Mouse (Mus musculus) embryo, embryonic 11 days (tissue): ENCODE data around the gene Taf3.

Experiments used
- DNase-seq: peaks from one replicate; pipeline ENCODE4 v3.0.0-alpha.2; 2015

The Taf3 gene

DNA sequence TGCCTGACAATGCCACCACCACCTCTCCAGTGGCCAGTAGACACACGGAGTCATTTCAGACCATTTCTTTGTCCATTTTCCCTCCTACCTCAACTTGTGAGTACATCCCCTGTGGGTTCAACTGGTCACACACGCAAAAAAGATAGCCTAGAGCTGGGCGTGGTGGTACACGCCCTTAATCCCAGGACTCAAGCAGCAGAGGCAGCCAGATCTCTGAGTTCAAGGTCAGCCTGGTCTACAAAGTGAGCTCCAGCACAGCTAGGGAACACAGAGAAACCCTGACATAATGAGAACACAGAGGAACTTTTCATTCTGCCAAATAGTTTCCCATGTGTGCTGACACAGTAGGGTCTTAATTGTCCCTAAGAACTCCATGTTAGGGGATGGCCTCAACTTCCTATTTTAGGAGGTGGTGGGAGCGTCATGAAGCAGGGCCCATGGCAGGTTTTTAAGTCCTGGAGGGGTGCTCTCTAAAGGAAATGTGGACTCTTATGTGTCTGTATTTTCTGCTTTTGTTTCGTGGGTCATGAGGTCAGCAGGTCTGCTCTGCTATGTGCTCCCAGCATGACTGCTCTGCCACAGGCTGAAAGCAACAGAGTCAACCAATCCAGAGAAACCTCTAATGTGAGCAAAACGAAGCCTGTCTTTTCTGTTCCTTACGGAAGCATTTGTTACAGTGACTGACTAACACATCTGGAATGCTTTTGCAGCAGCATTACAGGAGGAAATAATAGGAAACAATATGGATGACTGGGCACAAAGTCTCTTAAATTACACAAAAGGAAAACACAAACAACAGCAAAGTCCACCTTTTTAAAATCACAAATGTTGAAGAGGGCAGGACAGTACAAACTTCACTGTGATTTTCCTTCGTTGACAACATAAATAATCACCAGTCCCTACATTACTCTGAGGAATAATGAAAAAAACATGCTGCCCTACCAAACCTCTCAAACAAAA is 92.5 kb downstream of the Taf3 start:
- DNase-seq: peak; percentile 60

DNA sequence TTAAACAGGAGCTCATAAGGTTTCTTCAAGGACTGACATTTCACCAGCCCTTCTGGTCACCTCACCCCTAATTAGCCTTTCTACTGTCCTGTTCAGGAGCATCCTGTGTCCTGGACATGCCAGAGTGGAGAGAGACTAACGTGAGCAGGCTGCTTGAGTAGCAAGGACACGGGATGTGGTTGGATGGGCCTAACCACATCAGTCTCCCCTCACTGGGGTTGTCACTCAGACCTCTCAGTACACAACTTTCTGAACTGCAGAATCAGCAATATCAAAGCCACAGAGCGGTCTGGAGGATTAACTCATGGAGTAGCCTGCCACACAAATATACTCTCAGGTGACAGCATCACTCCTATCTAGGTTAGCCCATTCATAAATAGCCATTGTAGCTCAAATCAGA is 101.7 kb downstream of the Taf3 start:
- no peak for DNase-seq

DNA sequence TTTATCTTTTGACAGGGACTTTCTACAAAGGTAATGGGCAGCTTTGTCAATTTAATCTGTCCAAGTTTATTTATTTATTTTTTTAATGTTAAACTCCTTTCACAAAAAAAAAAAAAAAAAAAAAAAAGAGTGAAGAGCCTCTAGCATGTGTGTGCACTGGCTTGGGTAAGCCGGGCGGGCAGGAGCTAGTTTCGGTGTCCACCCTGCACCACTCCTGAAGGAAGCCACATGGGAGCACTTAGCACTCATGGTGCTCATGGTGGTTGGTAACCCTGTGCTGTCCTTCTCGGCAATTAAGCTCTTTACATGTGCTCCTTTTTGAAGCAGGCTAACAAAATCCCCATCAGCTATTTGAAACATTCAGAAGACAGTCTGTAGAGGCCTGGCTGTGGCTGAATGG is 102.8 kb downstream of the Taf3 start:
- DNase-seq: no peak

DNA sequence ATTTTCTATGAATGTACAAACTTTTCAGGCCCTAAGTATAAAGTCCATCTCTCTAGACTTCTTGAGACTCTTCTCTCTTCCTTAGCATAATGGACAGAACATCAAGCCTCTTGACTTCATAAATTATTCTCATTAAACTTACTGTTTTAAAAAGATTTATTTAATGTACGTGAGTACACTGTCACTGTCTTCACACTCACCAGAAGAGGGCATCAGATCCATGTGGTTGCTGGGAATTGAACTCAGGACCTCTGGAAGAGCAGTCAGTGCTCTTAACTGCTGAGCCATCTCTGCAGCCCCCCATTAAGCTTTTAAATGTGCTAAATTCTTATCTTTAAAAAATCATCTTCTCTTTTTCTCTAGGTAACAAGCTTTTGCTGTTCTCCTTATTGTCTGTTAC is 105.4 kb downstream of the Taf3 start:
- DNase-seq: no peak

DNA sequence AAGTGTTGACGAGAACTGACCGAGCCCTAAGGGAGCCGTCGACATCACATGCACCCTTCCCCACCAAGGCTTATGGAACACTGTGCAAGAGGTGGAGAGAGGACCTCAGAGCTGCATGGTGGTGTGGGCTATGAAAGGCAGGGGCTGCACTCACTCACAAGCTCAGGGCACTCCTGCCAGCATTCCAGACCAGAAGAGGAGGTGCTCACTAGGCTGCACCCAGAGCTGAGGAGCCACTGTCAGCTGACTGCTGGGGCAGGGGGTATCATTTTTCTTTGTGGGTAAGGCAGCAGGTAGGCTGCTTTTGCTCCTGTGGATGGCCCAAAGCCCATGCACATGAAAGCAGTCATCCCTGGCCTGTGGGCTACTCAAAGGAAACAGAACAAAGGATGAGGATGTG is 109.1 kb downstream of the Taf3 start:
- no peak for DNase-seq

DNA sequence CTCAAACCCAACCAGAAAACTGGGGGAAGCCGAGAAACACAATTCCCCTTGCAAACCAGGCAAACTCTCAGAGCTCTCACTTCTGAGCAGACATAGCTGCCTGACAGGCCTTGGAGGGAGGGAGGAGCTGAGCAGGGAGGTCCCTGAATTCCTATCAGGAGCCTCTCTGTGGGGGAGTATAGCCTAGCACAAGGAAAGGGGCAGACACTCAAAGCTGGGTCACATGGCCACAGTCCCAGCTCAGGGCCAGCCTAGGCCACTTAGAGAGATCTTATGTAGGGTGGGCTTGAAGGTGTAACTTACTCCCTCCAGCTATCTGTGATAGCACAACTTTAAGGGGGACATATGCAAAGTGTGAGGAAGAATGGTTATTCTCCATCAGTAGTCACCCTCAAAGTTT is 112.4 kb downstream of the Taf3 start:
- peak; percentile 40 for DNase-seq

DNA sequence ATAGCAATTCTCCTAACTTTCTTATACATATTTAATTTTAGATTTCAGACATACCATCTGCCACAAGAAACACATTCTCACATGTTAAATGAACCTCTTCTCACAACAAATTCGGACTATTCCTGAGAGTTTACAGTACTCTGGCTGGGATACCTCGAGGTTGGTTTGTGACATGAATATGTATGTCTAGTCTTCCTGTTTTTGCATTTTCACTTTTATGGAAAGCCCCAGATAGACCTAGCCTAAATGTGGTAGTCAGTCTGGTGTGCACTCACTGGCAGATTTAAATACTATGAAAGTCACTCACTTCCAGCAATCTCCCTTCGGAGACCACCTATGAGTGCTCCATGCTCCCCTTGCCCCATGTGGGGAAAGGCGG is 121.5 kb downstream of the Taf3 start:
- no peak for DNase-seq

DNA sequence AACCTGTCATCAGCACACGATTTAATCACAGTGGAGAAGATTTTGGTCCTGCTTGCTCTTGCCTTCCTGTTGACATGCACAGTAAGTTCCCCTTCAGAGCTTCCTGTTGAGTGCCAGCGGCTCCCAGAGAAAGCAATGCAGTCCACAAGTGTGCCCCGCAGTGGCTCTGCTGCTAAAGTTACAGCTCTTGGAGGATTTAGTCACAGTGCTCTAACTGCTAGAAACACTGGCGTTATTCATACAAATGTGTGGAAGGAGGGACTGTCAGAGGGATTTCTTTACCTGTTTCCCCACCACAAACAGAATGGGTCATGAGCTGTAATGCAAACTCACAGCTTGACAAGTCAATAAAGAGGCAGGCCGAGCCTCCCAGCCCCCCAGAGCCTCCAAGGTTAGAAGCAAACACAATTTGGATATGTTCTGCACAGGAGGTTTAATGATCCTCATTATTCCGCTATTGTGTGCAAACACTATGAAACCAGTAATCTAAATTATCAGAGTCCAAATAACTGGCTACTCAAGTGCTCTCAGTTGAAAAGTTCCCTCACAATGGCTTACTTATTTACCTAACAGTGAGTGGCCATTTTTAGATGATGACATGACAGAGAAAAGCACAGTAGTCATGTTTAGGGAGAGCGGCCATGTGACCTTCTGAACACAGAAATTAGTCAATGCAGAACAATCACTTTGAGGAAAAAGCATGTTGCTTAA is 122.0 kb downstream of the Taf3 start:
- DNase-seq: peak; percentile 19

DNA sequence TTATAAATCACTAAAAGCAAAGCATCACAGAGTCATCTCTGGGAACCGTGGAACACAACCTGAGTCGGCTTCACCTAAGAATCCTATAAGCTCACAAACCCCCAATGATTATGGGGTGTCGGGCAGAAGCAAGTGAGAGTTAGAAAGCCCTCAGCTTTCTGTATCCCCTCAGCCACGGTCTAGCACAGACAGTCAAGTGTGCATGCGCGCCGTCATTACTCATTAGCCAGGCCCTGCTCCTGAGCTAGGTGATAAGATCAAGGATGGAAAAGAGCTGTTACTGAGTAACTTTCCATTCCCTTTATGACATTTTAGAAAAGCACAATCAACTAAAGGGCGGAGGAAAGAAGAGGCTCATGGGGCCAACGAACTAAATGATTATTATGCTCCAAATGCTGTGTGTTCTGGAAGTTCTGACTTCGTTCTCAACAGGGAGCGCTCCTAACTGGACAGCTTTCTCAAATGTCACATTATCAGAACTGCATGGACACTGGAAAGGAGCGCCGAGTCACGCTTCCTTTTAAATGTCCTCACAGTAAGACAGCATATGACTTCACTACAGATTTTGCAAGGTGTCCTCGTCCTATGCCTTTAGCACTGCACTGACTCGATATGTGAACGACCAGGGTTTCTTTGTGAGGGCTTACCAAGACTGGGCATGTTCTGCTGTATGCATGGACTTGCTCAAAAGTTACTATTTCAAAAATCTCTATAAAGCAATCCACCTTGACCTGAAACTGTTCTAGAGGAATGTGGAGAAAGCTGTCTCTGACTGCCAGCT is 129.5 kb downstream of the Taf3 start:
- DNase-seq: no peak

DNA sequence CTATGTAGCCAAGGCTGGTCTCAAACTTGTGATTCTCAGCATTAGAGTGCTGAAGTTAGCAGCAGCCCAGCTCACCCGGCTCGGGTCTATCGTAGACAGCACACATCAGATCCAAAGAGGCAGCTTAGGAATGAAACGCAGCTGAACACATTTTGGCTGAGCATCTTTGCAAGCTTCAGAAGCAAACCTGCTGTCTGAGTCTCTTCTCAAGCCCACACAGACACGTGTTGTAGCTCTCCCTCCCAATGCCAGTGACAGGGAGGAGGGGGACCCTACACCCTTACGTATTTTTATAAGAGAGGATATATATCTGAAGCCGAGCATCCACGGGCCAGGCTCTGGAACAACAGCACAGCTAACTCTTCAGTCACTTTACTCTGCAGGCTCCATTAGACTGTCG is 130.8 kb downstream of the Taf3 start:
- no peak for DNase-seq

DNA sequence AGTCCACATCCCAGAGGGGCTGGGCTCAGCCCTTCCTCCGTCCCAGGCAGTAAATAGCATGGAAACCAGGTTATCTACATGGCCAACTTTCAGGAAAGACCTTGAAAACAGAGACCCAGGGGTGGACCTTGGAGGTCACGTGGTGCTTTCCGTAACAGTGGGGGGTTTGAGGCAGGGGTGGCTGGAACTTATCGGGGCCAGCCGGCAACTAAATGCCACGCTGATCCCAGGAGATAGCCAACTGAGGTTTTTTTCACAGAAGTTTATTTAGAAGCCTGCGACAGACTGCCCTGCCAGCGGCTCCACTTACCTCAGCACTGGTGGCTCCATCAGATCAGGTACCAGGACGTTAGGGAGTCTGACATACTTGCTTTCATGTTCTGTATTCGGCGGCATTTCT is 142.4 kb downstream of the Taf3 start:
- peak; percentile 24 for DNase-seq

DNA sequence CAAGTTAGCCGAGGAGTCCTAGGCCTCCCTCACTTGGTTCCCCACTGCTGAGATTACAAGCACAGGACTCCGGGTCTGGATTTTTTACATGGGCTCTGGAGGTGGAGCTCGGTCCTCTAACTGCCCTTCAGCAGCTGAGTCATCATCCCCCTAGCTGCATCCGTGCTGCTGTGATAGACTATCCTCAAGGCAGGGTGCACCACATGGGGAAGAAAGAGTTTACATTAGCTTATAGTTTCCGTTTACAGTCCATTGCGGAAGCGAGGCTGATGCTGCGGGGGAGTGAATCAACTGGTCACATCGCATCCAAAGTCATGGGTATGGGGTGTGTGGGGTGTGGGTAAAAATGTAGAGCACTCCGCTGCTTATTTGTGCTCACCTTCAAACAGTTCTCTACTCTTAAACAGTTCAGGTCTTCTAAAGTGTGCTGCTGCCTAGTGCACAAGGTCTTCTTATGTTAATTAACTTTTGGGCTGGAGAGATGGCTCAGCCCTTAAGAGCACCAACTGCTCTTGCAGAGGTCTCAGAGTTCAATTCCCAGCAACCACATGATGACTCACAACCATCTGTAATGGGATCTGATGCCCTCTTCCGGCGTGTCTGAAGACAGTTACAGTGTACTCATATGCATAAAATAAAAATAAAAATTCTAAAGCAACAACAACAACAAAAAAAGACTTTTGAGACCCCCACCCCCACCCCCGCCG is 144.4 kb downstream of the Taf3 start:
- no peak for DNase-seq

DNA sequence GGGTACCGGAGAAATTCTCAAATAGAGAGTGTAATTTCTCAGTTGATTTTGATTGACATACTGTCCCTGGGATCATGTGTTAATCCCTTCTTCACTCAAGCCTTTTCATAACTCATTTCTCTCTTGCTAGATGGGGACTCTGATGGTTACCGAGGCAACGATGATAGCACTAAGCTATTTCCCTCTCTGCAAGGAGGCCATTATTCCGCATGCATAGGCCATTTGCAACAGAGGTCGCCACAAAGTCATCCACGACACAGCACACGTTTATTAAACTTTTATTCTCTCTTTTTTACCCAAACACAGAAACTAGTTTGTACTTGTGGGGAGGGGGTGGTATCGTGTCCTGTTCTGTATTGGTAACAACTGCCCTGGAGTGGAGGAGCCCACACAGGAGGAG is 150.6 kb downstream of the Taf3 start:
- peak; percentile 47 for DNase-seq

DNA sequence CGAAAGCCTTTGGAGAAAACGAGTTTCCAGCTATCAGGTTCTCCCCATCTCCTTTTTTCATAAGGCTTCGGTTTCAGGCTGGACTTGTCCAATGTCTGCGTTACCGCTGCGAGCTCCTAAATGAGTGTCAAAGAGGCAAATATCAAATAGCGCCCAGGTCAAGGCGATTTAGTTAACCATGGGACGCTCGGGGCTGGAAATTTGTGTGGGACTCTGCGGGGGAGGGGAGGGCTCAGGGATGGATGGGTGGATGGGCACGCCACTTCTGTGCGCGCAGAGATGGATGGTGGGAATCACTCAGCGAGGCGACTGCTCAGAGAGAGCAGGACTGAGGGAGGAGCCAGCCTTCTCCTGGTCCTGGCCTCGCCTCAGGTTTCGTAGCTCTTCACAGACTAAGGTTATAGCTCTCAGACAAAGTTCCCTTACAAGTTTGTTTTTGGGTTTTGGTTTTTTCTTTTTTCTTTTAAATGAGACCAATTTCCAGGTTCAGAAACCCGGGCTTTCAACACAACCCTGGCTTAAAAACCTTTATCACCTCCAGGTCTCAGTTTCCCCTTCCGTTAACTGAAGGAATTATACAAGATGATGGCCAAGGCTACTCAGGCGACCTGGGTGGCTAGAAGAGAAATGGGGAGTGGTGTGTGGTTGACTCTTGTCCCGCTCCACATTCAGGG is 152.2 kb downstream of the Taf3 start:
- DNase-seq: peak; percentile 44

DNA sequence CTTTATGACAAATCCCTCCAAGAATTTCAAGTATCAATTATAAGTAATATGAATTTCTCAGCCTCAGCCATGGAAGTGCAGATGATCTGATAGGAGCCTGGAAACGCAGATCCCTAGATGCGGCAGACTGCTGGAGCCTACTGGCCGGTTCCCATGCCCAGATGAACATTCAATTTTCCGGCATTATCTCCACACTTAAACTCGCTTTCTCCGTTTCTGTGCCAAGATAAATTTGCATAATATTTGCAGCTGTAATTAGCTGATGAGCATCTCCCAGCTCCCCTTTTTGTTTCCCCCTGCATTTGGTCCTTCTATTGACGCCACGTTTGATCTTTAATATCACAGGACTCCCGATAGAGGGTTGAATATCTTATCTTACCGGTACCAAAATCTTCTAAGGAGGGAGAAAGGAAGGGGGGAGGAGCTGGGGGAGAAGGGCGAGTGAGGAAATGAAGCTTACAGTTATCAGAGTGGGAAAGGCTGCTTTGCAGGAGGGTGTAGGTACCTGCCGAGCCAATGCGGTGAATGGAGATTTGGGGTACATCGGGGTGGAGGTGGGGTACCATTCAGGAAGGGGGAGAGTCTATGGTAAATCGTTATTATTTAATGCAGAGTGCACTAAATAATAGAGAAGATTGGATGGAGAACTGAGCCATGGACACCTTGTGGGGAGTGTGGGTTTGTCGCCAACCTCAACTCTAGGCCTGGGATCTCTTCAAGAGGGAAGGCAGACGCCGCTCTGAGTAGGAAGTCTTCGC is 153.4 kb downstream of the Taf3 start:
- peak; percentile 43 for DNase-seq

DNA sequence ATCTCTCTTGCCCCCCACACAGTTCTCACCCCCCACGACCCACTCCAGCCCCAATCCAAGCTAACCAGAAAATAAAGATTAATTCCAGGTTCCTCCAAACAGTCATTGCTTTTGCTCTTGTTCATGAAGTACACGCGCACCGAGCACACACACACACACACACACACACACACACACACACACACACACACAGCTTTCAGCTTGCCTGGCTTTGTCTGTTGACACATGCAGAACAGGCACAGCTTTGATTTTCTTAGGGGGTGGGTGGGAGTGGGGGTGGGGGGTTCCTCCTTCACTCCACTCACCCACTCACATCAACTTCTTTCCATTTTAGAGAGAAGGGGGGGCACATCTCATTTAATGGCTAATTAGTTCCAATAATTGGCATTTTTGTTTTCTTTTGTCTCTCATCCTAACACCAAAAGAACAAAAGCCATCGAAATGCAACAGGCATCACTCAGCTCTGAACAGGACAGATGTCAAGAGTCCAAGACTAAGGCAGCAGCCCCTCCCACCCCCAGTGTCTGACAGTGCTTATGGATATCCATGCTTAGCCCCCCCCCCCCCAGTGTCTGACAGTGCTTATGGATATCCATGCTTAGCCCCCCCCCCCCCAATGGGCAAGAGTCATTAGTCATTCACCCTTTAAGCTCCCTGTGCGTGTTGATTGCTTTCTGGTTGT is 155.0 kb downstream of the Taf3 start:
- DNase-seq: peak; percentile 30

DNA sequence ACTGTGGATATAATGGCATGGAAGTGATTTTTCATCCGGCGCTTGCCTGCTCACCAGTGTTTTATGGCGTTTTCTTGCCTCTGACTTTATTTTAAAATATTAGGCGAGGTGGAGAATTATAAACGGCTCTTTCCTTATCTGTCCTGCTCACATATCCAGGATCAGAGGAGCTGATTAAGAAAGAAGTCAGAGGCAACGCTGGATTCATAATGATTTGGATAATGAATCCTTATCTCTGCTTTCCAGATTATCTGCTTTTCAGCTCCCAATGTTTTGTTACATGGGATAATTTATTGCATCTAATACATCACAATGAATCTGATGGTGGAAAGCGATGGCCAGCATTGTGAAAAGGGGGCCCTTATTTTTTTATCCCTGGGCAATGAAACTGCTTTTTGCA is 155.9 kb downstream of the Taf3 start:
- peak; percentile 21 for DNase-seq

DNA sequence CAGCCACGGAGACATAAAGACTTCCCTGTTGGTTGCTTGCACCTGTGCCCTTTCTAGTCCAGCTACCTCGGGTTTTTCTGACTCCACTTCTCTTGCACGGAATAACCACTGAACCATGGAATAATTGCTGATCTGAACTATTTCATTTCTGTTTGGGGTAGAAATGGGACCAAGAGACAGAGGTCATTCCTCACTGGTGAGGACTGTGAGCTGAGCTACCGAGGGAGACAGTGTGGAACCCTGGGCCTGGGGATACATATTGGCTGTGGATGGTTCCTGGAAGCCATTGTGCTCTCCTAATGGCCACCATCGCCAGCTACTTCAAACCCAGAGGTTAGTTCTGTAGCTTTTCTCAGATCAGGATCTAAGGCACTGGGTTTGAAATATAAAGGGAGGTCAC is 157.5 kb downstream of the Taf3 start:
- peak; percentile 12 for DNase-seq

DNA sequence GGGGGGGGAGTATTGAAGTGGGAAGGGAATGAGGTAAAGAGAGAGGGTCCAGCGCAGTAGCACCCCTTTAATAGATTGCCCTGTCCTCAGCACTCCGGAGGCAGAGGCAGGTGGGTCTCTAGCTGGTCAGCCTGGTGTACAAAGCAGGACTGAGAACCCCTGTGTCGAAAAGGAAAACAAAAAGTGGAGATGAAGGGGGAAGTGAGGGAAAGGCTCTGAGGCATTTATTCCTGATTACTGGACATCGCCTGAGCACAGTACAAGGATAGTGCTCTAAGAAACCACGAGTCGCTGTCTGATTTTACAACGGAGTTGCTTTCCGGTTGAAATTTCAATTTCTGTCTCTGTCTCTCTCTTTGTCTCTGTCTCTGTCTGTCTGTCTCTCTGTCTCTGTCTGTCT is 158.1 kb downstream of the Taf3 start:
- DNase-seq: no peak

DNA sequence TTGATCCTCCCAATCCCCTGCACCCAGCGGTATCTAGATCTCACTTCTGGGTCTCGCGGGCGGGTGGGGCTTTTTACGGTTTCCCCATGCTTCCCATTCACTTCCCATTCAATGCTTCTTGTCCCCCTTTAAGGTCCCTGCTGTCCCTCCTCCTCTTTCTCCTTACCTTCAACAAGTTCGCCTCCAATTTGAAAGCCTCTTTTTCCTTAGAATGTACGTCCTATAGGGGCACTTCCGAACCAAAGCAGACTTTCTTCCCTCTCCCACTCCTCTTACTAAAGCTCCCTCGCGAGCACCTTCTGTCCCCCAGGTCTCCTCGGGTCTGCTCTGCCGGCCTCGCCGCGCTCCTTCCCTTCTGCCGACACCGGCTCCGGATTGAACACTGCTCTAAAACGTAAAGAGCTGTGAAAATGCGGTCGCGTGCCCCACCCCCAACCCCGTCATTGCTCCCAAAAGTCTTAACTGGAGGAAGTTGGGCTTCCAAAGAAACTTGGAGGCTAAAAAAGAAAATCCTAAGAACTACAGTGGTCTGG is 158.7 kb downstream of the Taf3 start, which contains the start of gene Gata3:
TSS of gene Gata3 (minus strand) at position 384 of the 533 bp plus-strand sequence.
- DNase-seq: peak; percentile 16
